Mouse (Mus musculus): ENCODE measurements around the gene Cspg5.

DNA sequence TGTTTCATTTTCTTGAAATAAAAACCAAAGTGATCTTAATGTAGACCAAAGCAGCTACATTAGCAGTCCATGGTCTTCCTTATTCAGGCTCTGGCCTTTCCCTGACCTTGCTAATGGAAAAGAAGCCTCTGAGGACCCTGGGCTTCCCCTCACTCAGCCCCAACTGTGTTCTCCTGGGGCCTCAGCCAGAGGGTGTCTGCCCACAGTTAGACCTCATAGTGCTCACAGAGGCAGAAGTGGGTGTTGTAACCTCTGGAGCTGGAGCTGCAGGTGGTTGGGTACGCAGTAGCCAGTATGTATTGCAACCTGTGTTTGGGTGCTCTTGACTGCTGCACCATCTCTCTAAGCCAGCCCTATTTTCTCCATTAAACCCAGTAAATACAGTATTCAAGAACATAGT lies 14.5 kb upstream of the Cspg5 start:
- TF ChIP-seq POLR2A (IDR thresholded peaks at IDR 0.05; ENCODE audit: low read depth, low read length) (no peak), CTCF (IDR thresholded peaks at IDR 0.05; ENCODE audit: extremely low read depth, insufficient read length, insufficient replicate concordance, low read depth, low read length) (no peak)
